Mouse (Mus musculus): ENCODE results near the gene Crisp4. TPM values are rescaled to one million over a fixed set of nuclear protein-coding genes. Genes with fewer than 3 reads are reported as not detected.

Crisp4 gene
- total and polyA plus RNA-seq, 3 experiments, result not detected

- Histone ChIP-seq H3K4me3 (replicated peaks in 1 of 3; ENCODE audit: low read depth in 2 of 3, low read length in 2 of 3, poor library complexity in 1 of 3) (no peak overlapping the region), H3K36me3 (replicated peaks in 1 of 2; ENCODE audit: control insufficient read depth in 1 of 2, insufficient read depth in 1 of 2, low read length in 1 of 2) (no peaks in the 10 kb centered on the region), H3K9me3 (replicated peaks; ENCODE audit: low read length) (no peaks in the 10 kb centered on the region), H3K4me1 (ENCODE audit: control insufficient read depth in 1 of 2, insufficient read depth in 2 of 2) (no peaks in the 10 kb centered on the region), H3K27me3 (replicated peaks) (no peaks in the 10 kb centered on the region), H3K79me2 (replicated peaks; ENCODE audit: control insufficient read depth, extremely low read depth, insufficient read depth, poor library complexity, severe bottlenecking) (no peaks in the 10 kb centered on the region), H3K27ac (ENCODE audit: insufficient read depth, low read depth) (no peak overlapping the region), H3K4me2 (ENCODE audit: insufficient read depth, low read depth, poor library complexity, severe bottlenecking) (no peak overlapping the region), H3K9ac (ENCODE audit: insufficient read depth, low read depth) (no peak overlapping the region)
- TF ChIP-seq ELF1 (IDR thresholded peaks at IDR 0.05; ENCODE audit: low read depth, low read length) (no peak), CHD2 (IDR thresholded peaks at IDR 0.05; ENCODE audit: low read length) (no peak), RAD21 (IDR thresholded peaks at IDR 0.05; ENCODE audit: low read depth, low read length) (peak; percentile 55), MXI1 (IDR thresholded peaks at IDR 0.05; ENCODE audit: low read depth, low read length) (no peak), MEF2A (IDR thresholded peaks at IDR 0.05; ENCODE audit: borderline replicate concordance, low read depth, low read length) (no peak), CHD1 (IDR thresholded peaks at IDR 0.05; ENCODE audit: low read depth, low read length) (no peak), SMC3 (IDR thresholded peaks at IDR 0.05; ENCODE audit: low read depth, low read length) (peak; percentile 23; the same call in 1 of the 2 replicates), ETS1 (conservative IDR thresholded peaks at IDR 0.05; ENCODE audit: low read depth, low read length) (no peak), UBTF (IDR thresholded peaks at IDR 0.05; ENCODE audit: low read depth, low read length) (no peak), POLR2AphosphoS2 (IDR thresholded peaks at IDR 0.05; ENCODE audit: low read depth, low read length) (no peak), CTCF (conservative IDR thresholded peaks at IDR 0.05 in 1 of 2, IDR thresholded peaks at IDR 0.05 in 1 of 2; ENCODE audit: low read depth in 2 of 2, low read length in 2 of 2) (peak; percentile 19 to 58; a peak in 2 of 4 replicates), ZC3H11A (IDR thresholded peaks at IDR 0.05; ENCODE audit: low read depth, low read length) (no peak)
- in situ Hi-C loops (cut with MboI; ENCODE audit: low pct_ligation_motif_present, low pct_unique_long_range_greater_than_20kb, low sequenced_read_pairs), result loop anchor here (25.0 kb wide), 1 partner anchor 120 kb away; no protein-coding TSS in a partner anchor
- DNase-seq (ENCODE audit: extremely low read depth), result peak; percentile 45
- dilution Hi-C loops (cut with MboI; ENCODE audit: extremely low pct_ligation_motif_present, extremely low pct_unique_long_range_greater_than_20kb, low sequenced_read_pairs), result no loop called here
These were observed 38.9 kb downstream of the Crisp4 start for GRCm38 (mm10) chr1:18106720-18107355.

- peak; percentile 32 for DNase-seq (ENCODE audit: extremely low read depth)
- no peak overlapping the region for H3K27ac ChIP-seq (ENCODE audit: insufficient read depth, low read depth)
- no peak overlapping the region for H3K9ac ChIP-seq (ENCODE audit: insufficient read depth, low read depth)
- H3K4me3 ChIP-seq (replicated peaks in 1 of 3; ENCODE audit: low read depth in 2 of 3, low read length in 2 of 3, poor library complexity in 1 of 3), result no peak overlapping the region
- in situ Hi-C loops (cut with MboI; ENCODE audit: low pct_ligation_motif_present, low pct_unique_long_range_greater_than_20kb, low sequenced_read_pairs), result loop anchor here (25.0 kb wide), 1 partner anchor 119 kb away; no protein-coding TSS in a partner anchor
- H3K79me2 ChIP-seq (replicated peaks; ENCODE audit: control insufficient read depth, extremely low read depth, insufficient read depth, poor library complexity, severe bottlenecking), result no peaks in the 10 kb centered on the region
- no peaks in the 10 kb centered on the region for H3K4me1 ChIP-seq (ENCODE audit: control insufficient read depth in 1 of 2, insufficient read depth in 2 of 2)
- no peaks in the 10 kb centered on the region for H3K9me3 ChIP-seq (replicated peaks; ENCODE audit: low read length)
- TF ChIP-seq SIN3A (IDR thresholded peaks at IDR 0.05; ENCODE audit: low read length) (no peak), ELF1 (IDR thresholded peaks at IDR 0.05; ENCODE audit: low read depth, low read length) (no peak), ZMIZ1 (IDR thresholded peaks at IDR 0.05; ENCODE audit: low read depth, low read length) (no peak), RCOR1 (conservative IDR thresholded peaks at IDR 0.05; ENCODE audit: low read depth, low read length) (no peak), E2F4 (IDR thresholded peaks at IDR 0.05; ENCODE audit: insufficient replicate concordance, low read depth, low read length) (no peak), CHD2 (IDR thresholded peaks at IDR 0.05; ENCODE audit: low read length) (no peak), RAD21 (IDR thresholded peaks at IDR 0.05; ENCODE audit: low read depth, low read length) (peak; percentile 45), SMC3 (IDR thresholded peaks at IDR 0.05; ENCODE audit: low read depth, low read length) (peak; percentile 36), CTCF (conservative IDR thresholded peaks at IDR 0.05 in 1 of 2, IDR thresholded peaks at IDR 0.05 in 1 of 2; ENCODE audit: low read depth in 2 of 2, low read length in 2 of 2) (peak in 1 of 2 experiments; percentile 47; a peak in 2 of 4 replicates)
- H3K36me3 ChIP-seq (replicated peaks in 1 of 2; ENCODE audit: control insufficient read depth in 1 of 2, insufficient read depth in 1 of 2, low read length in 1 of 2), result no peaks in the 10 kb centered on the region
- no peak overlapping the region for H3K4me2 ChIP-seq (ENCODE audit: insufficient read depth, low read depth, poor library complexity, severe bottlenecking)
- dilution Hi-C loops (cut with MboI; ENCODE audit: extremely low pct_ligation_motif_present, extremely low pct_unique_long_range_greater_than_20kb, low sequenced_read_pairs), result no loop called here
- H3K27me3 ChIP-seq (replicated peaks), result no peaks in the 10 kb centered on the region
These were observed 39.7 kb downstream of the Crisp4 start for GRCm38 (mm10) chr1:18105866-18106529.
